Mouse (Mus musculus) stomach, embryonic 16.5 days (tissue): Measurements from ENCODE around the gene Mrrf. TPM values are rescaled to one million over a fixed set of nuclear protein-coding genes. Genes with fewer than 3 reads are reported as not detected.
"Not testable (repeated sequence)": the region's sequence is repeated elsewhere in the genome, so short reads cannot be mapped to it uniquely, and the experiment has no call there.

Experiments used
- ATAC-seq: fragments of 200-750 bp; cut with Nextera tagmentation; 2 replicates; pipeline ENCODE4 v1.8.0; 2017; ENCODE audit warnings: moderate number of reproducible peaks, moderate TSS enrichment; ENCODE audit not compliant: insufficient read depth, low FRiP score
- H3K27ac ChIP-seq: fragments of 300-500 bp; sonication (generic); 2 replicates; pipeline ENCODE4 v1.5.1; 2014; ENCODE audit warnings: low read length
- H3K27me3 ChIP-seq: fragments of 300-500 bp; sonication (generic); 2 replicates; pipeline ENCODE4 v1.6.1; 2014; ENCODE audit warnings: low read length, control low read depth, mixed read lengths; ENCODE audit not compliant: control insufficient read depth, insufficient read depth
- H3K36me3 ChIP-seq: fragments of 300-500 bp; sonication (generic); 2 replicates; pipeline ENCODE4 v1.6.1; 2014; ENCODE audit warnings: low read length; ENCODE audit not compliant: control insufficient read depth, insufficient read depth
- H3K4me1 ChIP-seq: fragments of 300-500 bp; sonication (generic); 2 replicates; pipeline ENCODE4 v1.6.1; 2014; ENCODE audit warnings: low read length, control low read depth, mixed read lengths; ENCODE audit not compliant: control insufficient read depth, insufficient read depth
- H3K4me2 ChIP-seq: fragments of 300-500 bp; sonication (generic); 2 replicates; pipeline ENCODE4 v1.6.1; 2014; ENCODE audit warnings: low read depth, low read length, mixed read lengths
- H3K4me3 ChIP-seq: fragments of 300-500 bp; sonication (generic); replicated peaks from 2 replicates; pipeline ENCODE4 v1.5.1; 2014; ENCODE audit warnings: mild to moderate bottlenecking, low read length
- H3K9ac ChIP-seq: fragments of 300-500 bp; sonication (generic); 2 replicates; pipeline ENCODE4 v1.6.1; 2014; ENCODE audit warnings: low read length
- H3K9me3 ChIP-seq: fragments of 300-500 bp; sonication (generic); replicated peaks from 2 replicates; pipeline ENCODE4 v1.6.1; 2016; ENCODE audit warnings: low read length, control low read depth; ENCODE audit not compliant: control insufficient read depth
- WGBS: fragments of 180-500 bp; shearing (Covaris S2); extraction: QIAGEN DNeasy Blood & Tissue Kit; methylation state at CpG from one replicate; pipeline ENCODE4 v1.1.7; 2014; 5-methylcytosine and 5-hydroxymethylcytosine counted together
- polyA plus RNA-seq: library from polyadenylated mRNA; unstranded; fragments of >200 nt; fragmentation: Nextera tagmentation; extraction: Ambion mirVana; gene quantifications from 2 replicates; pipeline ENCODE4 v1.2.1, GENCODE M21; 2015

Gene Mrrf
- polyA plus RNA-seq, 1 experiment from 2014 or later: 32.9 TPM

DNA sequence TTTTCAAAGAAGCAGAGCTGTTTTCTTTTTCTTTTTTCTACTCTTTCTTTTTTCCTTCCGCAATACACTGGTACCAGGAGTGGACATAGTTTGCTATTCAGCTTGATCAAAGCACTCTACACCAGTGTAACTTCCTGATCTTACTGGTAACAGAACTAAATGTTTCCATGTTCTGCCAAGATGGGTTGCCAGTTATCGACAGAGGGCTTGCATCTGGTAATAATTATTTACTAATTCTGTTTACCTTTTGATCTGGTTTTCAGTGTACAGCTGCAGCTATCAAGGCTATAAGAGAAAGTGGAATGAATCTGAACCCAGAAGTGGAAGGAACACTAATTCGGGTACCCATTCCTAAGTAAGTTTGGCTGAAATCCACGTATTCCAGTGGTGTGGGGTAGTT lies 23.1 kb downstream of the Mrrf start:
- Histone ChIP-seq H3K9me3 (no peaks in the 10 kb centered on the region), H3K27ac (no peak overlapping the region), H3K9ac (no peak overlapping the region), H3K4me1 (peaks cover 2% of the 10 kb centered on the region; the same call in 1 of the 2 replicates), H3K36me3 (no peaks in the 10 kb centered on the region), H3K27me3 (no peaks in the 10 kb centered on the region), H3K4me2 (no peak overlapping the region), H3K4me3 (no peak overlapping the region)
- 81% methylated on average over 4 of the region's 4 CpGs for WGBS
- ATAC-seq: no peak

DNA sequence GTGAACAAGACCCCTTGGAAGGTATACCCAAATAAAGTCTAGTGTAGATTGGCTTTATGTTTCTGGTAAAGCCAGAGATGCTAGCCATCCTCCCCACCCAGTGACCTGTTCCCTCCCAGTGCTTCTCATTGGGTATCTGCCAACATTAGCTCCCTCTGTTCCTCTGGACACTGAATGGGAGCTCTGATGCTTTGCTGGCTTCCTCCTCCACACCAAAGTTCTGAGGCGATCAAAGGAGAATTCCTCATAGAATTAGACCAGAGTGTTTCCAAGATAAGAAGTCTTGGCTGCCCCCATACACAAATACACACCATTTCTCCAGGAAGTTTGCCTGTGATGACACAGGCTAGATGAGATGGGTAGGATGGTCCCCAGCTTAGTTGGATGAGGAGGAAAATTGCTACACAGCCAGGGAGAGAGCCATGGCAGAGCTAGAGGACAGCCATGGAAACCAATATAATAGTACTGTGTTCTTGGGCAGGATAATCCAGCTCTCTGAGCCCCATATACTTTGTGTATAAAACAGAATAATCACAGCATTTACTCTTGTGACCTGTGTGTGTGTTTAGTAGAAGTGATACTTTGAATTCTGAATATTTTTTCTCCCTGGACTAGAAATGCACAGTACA lies 31.9 kb downstream of the Mrrf start:
- no peak overlapping the region for H3K27ac ChIP-seq
- ATAC-seq: no peak
- H3K4me1 ChIP-seq: no peaks in the 10 kb centered on the region
- H3K9ac ChIP-seq: no peak overlapping the region
- H3K4me2 ChIP-seq: no peak overlapping the region
- 75% methylated on average over 1 of the region's 1 CpGs for WGBS
- no peaks in the 10 kb centered on the region for H3K27me3 ChIP-seq
- H3K36me3 ChIP-seq: no peaks in the 10 kb centered on the region
- H3K9me3 ChIP-seq: no peaks in the 10 kb centered on the region
- H3K4me3 ChIP-seq: no peak overlapping the region

DNA sequence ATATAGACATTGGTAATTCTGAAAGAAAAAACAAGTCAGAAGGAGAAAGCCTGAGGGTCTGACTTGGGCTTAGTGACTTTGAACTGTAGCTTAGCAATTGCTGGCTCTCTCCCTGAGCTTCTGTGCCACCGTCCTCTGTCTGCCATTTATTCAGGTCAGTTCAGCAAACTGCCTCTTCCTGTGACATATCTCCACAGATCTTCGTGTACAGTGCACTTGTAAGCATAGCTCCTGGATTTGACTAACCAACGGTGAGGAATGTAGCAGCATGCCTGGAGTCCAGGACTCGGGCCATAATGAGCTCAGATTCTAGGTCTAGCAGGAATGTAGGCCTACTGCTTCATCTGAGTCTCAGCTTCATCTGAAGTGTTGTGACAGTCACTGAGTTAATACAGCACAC lies 33.0 kb downstream of the Mrrf start:
- WGBS: 68% methylated on average over 4 of the region's 4 CpGs
- Histone ChIP-seq H3K27me3 (no peaks in the 10 kb centered on the region), H3K4me2 (no peak overlapping the region), H3K4me1 (no peaks in the 10 kb centered on the region), H3K27ac (no peak overlapping the region), H3K36me3 (no peaks in the 10 kb centered on the region), H3K9ac (no peak overlapping the region), H3K9me3 (no peaks in the 10 kb centered on the region), H3K4me3 (no peak overlapping the region)
- ATAC-seq: no peak

DNA sequence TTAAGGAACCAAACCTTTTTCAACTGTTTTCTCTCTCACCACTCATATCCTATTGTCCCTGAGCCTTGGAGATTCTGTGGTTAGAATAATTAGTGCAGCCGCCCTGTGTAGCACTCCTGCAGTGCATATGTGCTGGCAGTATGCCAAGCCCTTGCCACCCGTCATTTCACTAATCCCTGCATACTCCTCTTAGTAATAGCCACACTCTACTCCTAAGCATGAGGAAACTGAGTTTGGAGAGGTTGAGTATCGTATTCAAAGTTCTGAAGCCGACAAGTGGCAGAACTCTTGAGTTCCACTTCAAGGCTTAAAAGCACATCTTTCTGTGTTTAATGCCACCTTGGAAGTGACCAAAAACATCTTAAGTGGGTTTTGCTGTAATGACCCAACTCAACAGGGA lies 35.9 kb downstream of the Mrrf start:
- no peak overlapping the region for H3K4me3 ChIP-seq
- 58% methylated on average over 4 of the region's 4 CpGs for WGBS
- no peak for ATAC-seq
- H3K4me2 ChIP-seq: no peak overlapping the region
- H3K27ac ChIP-seq: no peak overlapping the region
- no peaks in the 10 kb centered on the region for H3K27me3 ChIP-seq
- no peaks in the 10 kb centered on the region for H3K36me3 ChIP-seq
- no peak overlapping the region for H3K9ac ChIP-seq
- H3K4me1 ChIP-seq: no peaks in the 10 kb centered on the region
- no peaks in the 10 kb centered on the region for H3K9me3 ChIP-seq

DNA sequence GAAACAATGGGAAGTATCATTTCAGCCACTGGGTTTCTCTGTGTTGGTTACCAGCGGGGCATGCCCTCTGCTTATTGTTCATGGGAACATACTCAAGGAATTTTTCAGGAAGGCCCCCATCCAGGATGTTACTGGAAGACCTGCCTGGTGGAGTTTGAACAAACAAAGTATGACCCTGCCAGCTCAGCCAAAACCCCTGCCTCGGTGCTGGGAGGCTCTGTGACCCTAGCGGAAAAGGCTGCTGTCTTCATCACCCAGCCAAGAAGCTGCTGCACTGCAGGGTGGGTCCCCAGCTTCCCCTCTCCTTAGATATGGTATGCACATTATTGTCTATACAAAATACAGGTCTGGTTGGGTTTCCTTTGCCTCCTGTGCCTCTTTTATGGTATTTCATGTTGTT lies 36.4 kb downstream of the Mrrf start:
- no peak overlapping the region for H3K4me3 ChIP-seq
- H3K4me1 ChIP-seq: no peaks in the 10 kb centered on the region
- H3K36me3 ChIP-seq: no peaks in the 10 kb centered on the region
- no peak; the same call in 1 of the 2 replicates for ATAC-seq
- H3K4me2 ChIP-seq: no peak overlapping the region
- H3K9ac ChIP-seq: no peak overlapping the region
- H3K27me3 ChIP-seq: no peaks in the 10 kb centered on the region
- H3K27ac ChIP-seq: no peak overlapping the region
- H3K9me3 ChIP-seq: no peaks in the 10 kb centered on the region
- WGBS: 75% methylated on average over 3 of the region's 3 CpGs

DNA sequence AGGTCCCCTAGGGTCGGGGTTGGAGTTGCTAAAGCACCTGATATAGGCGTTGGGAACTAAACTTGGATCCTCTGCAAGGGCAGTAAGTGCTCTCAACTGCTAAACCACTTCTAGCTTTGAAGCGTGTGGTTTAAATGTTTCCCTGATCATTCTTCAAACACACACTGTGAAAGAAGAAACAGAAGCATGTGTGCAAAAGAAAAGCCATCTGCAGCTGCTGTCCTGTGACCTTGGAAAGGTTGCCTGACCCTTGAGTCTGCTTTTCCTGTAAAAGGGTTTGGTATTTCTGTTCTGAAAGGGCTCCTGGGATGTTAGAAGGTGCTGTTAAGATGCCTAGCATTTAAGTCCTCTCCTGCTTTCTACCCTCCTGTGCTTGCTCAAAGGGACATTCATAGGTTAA lies 43.3 kb downstream of the Mrrf start:
- no peak overlapping the region for H3K27ac ChIP-seq
- peaks cover 6% of the 10 kb centered on the region for H3K4me1 ChIP-seq
- no peak overlapping the region for H3K4me3 ChIP-seq
- WGBS: 63% methylated on average over 3 of the region's 3 CpGs
- no peak overlapping the region for H3K4me2 ChIP-seq
- H3K27me3 ChIP-seq: no peaks in the 10 kb centered on the region
- ATAC-seq: no peak
- no peaks in the 10 kb centered on the region for H3K36me3 ChIP-seq
- no peak overlapping the region for H3K9ac ChIP-seq
- no peaks in the 10 kb centered on the region for H3K9me3 ChIP-seq

DNA sequence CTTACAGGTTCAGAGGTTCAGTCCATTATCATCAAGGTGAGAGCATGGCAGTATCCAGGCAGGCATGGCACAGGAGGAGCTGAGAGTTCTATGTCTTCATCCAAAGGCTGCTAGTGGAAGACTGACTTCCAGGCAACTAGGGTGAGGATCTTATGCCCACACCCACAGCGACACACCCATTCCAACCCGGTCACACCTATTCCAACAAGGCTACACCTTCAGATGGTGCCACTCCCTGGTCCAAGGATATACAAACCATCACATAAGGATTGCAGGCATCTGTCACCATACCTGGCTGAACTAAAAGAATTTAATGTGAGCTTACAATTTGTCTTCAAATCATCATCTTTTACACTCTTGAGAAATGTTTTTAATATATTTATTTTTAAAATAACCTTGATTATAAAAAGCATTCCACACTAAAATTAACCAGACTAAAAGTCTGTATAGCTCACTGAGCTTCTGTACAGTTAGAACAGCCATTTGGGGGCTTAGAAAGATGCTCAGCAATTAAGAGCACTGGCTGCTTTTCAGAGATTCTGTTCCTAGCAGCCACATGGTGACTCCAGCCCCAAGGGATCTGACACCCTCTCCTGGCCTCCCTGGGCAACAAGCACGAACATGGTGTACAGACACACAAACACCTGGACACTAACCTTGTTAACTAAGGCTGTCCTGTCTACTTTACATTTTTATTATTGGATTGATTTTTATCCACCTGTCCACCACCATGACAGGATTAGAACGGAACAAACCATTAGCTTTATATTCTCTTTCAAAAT lies 45.6 kb downstream of the Mrrf start:
- H3K36me3 ChIP-seq, H3K27ac ChIP-seq, H3K9me3 ChIP-seq, H3K4me1 ChIP-seq, H3K4me3 ChIP-seq, H3K4me2 ChIP-seq, ATAC-seq, H3K9ac ChIP-seq, H3K27me3 ChIP-seq: not testable (repeated sequence)
- 88% methylated on average over 4 of the region's 4 CpGs for WGBS

DNA sequence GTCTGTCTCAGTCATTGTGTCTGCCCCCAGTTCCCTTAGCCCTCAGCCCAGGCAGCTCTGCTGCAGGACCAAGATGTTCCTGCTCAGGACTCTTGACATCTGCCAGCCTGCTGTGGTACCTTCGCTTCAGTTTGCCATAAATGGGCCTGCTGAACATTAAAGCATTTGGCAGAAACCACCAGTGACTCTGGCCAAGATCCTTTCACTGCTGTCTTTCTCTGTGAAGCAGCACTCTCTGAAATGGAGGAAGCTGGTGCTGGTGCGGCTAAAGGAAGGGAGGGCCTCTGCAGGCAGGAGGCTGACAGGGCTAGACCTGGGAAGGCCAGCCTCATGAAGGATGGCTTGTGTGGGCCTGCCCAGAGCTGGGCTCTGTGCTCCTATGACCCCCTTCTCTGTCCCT lies 47.1 kb downstream of the Mrrf start:
- ATAC-seq: peak; percentile 68; the same call in 1 of the 2 replicates

DNA sequence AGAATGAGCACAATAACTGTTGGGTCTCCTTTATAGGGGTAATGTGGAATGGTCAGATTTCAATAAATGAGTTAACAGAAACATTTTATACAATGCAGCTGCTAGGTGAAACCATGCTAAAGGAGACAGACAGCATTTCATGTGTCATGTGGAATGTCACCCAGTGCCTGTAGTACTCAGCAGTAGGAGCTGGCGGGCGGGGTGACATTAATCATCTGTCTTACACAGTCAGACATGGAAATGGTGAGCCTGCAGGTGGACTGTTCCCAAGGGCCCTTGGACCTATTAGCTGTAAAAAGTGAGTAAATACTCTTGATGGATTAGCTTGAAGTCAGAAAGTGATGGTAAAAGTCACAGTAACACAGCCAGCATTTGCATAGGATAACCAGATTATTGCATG lies 48.0 kb downstream of the Mrrf start:
- peak overlapping the region; percentile 79; the same call in 1 of the 2 replicates for H3K27ac ChIP-seq
- H3K4me3 ChIP-seq: no peak overlapping the region
- H3K9ac ChIP-seq: no peak overlapping the region
- no peaks in the 10 kb centered on the region for H3K36me3 ChIP-seq
- peaks cover 9% of the 10 kb centered on the region for H3K4me1 ChIP-seq
- peak; percentile 65 for ATAC-seq
- H3K4me2 ChIP-seq: no peak overlapping the region
- H3K9me3 ChIP-seq: no peaks in the 10 kb centered on the region
- 78% methylated on average over 2 of the region's 2 CpGs for WGBS
- H3K27me3 ChIP-seq: no peaks in the 10 kb centered on the region

More for the DNA sequence above, 47.1 kb downstream of the Mrrf start:
- no peak overlapping the region for H3K4me3 ChIP-seq
- H3K36me3 ChIP-seq: no peaks in the 10 kb centered on the region
- peaks cover 9% of the 10 kb centered on the region for H3K4me1 ChIP-seq
- H3K9ac ChIP-seq: no peak overlapping the region
- H3K27me3 ChIP-seq: no peaks in the 10 kb centered on the region
- no peak overlapping the region for H3K4me2 ChIP-seq
- 55% methylated on average over 2 of the region's 2 CpGs for WGBS
- peak overlapping the region; percentile 79 for H3K27ac ChIP-seq
- no peaks in the 10 kb centered on the region for H3K9me3 ChIP-seq
